Mouse (Mus musculus) erythroblast, adult 5-6 weeks (primary cell): Measurements from ENCODE around the gene Map9. TPM values are rescaled to one million over a fixed set of nuclear protein-coding genes. Genes with fewer than 3 reads are reported as not detected.
"Not testable (repeated sequence)": the region's sequence is repeated elsewhere in the genome, so short reads cannot be mapped to it uniquely, and the experiment has no call there.

ENCODE experiments used
- ATAC-seq: replicated peaks from 2 replicates; pipeline ENCODE4 v1.8.0; 2016; ENCODE audit warnings: moderate number of reproducible peaks, mild to moderate bottlenecking, moderate TSS enrichment, inconsistent platforms; ENCODE audit not compliant: poor library complexity, low FRiP score, severe bottlenecking
- total RNA-seq, 2 experiments: library from RNA; stranded (forward) in 1 of 2; stranded (reverse) in 1 of 2; fragments of 150-400 nt in 1 of 2; fragments of 200-764, 138-1000 nt in 1 of 2; gene quantifications; 2 replicates each; pipeline versions ENCODE4 v1.2.3 to v1.2.4; 2015 to 2017; ENCODE audit warnings: low replicate concordance in 2 of 2

The Map9 gene
- not detected in 2 replicates for total RNA-seq (2015; ENCODE audit: low replicate concordance)
- total RNA-seq (2017; ENCODE audit: low replicate concordance): not detected in 2 replicates

DNA sequence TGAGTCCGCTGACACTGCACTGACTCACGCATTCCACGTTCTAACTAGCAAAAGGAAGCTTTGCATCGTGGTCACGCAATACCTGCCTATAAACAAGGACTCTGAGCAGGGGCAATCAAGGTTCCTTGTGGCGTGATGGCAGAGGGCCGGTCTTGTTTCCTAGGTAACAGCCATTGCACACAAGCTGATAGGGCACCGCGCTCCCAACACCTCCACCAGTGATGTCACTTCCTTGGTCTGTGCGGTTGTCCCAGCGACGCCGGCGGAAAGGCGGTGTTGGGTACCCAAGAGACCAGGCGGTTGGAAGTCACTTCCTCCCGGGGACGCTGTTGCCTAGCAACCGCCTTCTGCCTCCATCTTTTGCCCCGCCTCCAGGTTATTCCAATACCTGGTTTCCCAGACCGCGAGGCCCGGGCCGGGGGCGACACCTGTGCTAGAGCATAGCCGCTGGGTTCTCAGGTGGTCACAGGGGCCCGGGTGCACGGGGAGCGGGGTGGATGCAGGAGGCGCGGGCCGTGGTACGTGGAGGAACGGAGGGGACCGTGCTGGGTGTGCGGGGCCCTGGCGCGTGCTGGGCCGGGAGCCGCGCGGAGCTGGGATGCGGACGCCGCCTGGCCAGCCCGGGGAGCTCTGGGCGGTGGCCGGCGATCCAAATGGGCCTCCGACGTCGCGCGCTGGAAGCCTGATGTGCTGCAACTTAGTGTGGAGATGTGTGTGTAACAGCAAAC is at the start of gene Map9:
Gene Map9 (plus strand): TSS at position 248 of the 728 bp plus-strand sequence.
- no peak for ATAC-seq

DNA sequence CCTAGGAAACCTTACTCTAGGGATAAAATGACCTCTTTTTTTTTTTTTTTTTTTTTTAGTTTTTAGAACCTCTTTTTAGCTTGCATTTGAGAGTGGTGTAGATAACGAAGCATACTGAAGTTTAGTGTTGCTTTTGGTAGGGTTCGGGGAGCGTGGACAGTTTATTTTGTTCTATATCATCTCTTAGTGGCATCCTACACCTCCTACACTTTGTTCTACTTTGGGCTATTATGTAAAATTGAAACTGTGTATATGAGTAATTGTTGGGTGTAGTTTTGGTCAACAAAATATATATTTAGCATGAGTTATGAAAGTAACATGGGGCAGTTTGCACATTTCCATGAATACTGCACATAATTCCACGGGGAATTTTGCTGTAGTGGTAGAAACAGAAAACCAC is 42.1 kb upstream of the Map9 start:
- no peak for ATAC-seq

DNA sequence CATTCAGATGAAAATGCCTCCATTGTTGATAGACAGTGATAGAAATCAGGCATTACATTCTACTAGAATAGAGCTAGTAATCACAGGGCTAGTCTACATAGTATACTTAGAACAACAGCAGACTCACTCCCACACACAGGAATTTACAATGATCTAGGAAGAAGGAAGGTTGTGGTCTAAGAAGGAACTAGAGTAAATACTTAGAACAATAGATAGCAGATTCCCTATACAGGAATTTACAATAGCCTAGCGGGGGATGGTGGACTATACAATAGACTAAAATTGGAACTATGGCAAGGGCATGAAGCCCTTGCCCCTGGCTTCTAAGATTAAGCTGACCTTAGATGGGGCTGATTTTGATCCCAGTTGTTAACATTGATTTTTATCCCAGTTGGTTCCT is 31.1 kb upstream of the Map9 start:
- ATAC-seq: not testable (repeated sequence)

DNA sequence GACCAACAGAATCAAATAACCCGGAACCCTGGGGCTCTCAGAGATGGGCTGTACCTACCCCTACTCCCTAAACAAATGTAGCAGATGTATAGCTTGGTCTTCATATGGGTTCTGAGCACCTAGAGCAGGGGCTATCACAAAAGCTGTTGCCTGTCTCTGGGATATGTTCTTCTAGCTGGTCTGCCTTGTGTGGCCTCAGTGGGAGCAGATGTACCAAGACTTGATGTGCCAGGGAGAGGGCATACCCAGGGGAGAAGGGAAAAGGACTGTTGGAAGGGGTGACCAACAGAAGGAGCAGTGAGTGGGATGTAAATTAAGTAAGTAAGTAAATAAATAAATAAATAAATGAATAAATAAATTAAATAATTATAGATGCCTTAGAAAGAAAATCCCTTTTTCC is 25.8 kb upstream of the Map9 start:
- ATAC-seq: no peak

DNA sequence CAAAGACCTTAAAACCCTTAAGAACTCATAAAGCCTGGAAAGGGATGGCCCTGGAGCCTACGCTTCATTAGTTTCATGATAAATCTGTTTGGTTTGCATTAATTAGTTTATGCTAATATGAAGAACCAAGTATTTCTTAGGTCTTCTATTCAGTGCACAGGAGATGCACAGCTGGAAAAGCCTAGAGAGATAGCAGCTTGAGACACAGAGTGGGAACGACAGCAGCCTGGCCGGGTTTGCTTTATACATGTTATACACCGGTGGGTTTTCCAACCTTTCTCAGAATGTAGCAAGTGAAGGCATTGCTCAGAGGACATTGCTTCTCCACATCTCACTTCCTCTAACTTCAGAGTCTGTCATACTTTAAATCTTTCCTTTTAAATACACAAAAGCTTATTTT is 25.3 kb upstream of the Map9 start:
- no peak for ATAC-seq

DNA sequence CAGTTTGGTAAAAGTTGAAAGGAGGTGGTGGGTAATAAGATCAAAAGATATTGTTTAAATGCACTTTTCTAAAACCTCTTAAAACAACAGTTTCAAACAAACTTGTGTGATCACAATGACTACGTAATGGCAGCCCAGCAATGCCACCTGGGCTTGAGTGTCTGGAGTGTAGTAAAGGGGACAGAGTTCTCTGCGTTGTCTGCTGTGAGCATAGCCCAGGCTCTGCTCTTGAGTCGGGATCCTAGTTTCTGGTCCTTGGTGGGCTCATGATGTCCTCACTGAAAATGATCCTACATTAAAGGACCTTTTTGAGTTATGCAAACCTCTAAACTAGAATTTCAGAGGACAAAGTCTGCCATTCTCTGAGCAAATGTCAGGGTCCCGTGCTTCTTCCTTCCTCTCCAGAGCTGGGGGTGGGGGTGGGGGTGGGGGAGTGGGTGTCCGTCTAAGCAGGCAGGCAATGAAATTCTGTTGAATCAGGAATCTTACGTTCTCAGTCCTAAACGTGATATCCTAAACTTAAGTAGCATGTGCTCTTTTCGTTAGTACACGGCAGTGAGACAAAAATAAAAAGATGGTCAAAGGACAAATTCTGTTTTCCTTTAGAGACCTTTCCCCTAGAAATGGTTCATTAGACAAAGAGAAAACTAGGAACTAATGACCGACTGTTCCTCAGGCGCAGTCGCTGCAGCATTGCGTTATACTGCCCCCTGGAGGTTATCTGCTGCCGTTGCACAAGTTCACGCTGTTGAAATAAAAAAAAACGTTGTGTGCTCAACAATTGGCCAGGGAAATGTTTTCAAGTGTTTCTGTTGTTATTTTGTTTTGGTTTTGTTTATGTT is 24.5 kb upstream of the Map9 start:
- no peak for ATAC-seq

DNA sequence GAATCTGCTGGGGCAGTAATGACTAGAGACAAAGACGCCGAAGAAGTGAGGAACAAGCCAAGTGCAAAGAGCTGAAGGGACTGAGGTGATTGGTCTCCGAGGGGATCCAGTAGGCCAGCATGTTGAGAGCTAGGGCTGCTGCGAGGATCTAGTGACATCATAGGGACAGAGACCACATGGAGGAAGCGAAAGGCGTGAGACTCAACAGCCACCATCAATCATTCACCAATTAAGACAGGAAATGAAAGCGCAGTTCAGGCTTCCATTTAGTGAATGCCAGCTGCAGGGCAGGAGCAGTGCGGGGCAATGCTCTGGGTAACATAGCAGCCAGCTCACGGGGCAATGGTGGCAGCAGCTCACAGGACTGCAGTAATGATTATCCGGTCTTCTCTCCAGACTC is 17.7 kb upstream of the Map9 start:
- ATAC-seq: no peak

DNA sequence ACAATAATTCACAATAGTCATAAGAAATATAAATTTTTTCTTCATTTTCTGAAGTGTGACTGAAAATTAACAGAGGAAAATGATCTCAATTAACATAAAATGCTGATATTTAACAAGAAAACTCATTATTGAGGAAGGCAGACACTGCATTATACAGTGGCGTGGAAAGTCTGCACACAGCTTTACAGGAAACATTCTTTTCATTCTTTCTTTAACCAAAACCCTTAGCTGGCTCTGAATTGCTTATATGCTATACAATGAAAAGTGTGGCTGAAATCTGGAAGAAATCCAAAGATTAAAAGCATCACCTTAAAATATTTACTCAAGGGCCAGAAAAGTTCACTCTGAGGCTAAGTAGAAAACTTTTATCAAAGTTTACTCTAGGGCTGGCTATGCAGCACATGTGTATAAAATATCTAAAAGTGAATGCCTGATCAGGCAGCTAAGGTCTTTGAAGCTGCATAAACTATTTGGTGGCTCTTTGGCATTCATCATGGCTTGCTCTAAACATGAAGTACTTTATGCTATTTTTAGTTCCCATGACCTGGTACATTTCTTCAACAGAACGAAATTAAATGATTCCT is 9.5 kb upstream of the Map9 start:
- ATAC-seq: no peak

DNA sequence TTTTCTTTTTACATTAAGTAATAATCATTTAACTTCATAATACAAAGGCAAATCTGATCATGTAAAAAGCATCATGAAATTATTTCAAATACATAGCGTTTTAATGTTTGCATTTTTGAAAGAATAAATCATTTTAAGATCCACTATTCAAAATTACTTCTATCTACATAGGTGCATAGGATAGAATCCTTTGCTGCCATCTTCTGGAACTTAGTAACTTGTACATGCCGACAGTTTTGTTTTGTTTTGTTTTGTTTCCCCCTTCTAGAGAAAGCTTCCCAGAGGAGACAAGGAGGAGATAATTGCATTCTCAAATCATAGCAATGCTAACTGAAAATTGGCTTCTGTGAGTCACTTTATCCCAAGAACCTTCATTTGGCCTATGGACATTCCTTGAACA is 7.5 kb upstream of the Map9 start:
- no peak for ATAC-seq

DNA sequence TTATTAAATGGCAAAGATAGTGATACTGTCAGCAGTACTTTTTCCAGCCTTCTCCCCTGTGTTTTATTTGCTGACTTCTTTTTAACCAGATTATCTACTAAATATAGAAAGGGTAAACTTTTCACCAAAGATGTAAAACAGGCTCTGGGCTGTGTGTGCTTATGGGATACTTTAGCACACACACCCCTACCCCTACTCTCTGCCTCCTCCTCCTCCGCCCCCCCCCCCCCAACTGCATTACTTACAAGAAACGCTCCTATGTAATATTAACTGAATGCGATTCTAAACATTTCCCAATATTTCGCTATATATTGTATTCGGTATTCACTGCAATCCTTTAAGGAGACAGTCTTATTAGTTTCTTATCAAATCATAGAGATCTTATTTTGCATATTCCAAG is 504 bp upstream of the Map9 start:
- ATAC-seq: no peak

DNA sequence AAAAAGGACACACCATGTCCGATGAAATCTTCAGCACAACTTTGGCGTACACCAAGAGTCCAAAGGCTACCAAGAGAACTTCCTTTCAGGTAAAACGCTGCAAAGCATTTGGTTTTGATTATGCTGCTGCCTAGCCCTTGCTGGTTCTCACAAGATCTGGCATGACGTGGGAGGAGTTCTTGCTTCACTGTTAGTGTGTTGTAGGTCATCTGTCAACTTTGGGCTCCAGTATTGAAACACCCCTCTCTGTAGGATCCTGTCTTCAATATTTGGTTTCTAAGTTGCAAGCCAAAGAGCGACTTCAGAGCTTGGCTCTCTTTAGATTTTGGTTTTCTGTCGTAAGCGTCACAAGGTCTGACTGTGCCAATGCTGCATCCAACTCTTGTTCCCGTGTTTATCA is 1.2 kb downstream of the Map9 start:
- ATAC-seq: no peak

DNA sequence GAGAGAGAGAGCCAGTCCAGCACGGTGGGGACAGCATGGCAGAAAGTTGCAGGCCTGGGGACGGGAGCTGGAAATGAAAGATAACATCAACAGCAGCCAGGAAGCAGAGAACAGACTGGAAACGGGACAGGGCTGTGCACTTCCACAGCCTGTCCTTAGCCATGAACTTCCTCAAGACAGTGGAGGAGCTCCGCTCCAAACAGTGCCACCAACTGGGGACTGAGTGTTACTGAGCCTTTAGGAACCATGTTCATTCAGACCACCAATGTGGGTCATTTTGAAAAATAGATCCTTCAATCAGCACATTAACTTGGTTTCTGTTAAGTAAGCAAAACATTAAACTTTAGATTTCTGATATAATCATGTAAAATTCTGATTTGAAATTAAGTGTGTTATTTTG is 4.6 kb downstream of the Map9 start:
- ATAC-seq: no peak

DNA sequence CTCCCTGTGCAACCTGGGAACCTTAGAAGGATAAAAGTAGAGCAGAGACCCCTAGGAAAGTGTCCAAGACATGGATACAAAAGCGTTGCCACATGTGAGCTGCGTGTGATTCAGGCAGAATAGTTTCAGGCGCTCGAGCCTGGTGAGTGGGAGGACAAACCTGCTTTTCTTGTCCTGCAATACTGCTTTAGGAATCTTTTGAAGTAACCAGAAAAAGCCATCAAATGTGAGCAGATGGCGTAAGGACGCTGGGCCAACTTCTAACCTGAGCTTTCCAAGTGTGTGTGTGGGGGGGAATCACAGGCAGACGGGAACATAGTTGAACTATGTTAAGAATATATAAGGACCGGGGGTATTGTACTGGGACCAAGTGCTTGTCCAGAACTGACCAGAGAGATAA is 6.7 kb downstream of the Map9 start:
- no peak for ATAC-seq

DNA sequence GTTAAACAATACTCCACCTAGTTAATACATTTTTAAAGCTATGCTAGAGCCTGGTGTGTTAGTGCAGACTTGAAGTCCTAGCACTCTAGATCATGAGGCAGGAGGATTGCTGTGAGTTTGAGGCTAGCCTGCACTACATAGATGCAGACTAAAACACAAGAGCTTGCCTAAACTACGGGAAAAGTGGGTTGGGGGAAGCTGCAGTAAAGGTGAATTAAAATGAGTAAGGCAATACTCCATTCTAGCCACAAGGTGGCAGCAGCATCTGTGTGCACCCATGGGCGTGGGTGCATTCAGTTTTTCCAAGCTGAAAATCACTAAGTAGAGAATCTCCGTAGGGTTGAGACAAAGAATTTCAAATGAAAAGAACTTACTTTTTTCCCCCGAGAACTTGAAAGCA is 7.1 kb downstream of the Map9 start:
- no peak for ATAC-seq

DNA sequence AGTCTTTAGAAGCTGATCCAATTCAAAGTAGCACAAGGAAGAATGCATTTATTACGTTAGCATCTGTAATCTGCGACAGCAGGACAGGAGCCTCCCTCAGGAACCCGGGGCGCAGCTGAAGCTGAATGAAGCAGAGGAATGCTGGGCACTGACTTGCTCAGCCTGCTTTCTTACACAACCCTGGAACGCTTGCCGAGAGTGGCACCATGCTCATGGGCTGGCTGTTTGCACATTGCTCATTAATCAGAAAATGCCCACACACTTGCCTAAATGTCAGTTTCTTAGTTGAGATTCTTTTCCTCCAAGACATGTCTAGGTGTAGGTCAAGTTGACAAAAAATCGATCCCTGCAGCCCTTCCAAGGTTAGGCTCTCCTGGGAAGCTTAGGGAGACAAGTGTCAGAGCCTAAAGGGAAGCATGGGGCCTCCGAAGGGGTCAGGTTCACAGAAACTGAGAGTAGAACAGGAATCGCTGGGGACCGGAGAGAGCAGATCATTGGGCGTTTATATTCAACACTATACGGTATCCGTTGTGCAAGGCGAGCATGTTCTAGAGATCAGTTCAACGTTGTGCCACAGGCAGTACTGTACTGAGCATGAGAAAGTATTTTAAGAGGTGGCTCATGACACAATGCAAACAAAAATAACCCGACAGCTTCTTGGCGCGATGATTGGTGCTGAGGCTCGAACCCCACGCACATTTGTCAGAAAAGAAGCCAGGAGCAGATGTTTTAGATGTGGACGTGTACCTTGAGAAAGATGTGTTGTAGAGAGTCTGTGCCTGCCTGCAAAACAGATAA is 11.4 kb downstream of the Map9 start:
- ATAC-seq: no peak

DNA sequence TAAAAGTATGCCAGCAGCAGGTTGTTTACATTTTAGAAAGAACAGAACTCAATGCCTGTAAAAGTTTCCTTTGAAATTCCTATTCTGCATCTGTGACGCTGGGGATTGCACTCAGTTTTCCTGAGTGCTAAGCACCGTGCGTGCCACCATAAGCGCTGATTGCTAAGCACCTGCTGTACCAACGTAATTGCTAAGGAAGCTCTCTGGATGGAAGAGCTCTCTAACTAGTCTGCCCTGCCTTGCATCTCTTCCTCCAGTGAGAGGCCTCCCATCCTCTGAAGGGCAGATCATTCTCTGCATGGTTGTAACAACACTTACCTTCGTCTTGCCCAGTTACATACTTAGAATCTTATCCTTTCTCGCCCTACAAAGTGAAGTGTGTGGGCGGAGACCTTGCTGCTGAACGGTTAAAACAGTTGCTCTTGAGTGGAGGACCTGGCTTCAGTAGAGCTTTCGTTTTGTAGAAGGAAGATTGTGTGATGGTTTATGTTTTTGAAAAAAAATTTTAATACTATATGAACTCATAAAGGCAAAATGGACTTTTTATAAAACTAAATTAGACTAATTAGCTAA is 12.7 kb downstream of the Map9 start:
- no peak for ATAC-seq

DNA sequence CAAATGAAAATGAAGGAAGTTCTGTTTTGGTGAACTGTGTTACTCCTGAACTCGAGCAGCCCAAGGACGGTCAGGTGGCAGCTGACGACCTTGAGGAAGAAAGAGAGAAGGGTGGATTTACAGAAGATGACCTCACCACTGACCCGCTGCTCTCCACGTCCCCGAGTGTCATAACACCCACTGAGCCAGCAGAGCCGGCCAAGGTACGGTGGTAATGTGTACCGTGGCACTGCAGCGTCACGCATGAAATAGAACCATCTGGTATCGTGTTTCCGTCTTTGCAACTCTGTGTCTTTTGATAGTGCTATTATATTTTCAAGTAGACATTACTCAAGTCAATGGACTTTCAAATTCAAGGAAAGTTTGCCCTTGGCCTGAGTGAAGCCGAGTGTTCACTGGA is 19.1 kb downstream of the Map9 start:
- no peak for ATAC-seq

DNA sequence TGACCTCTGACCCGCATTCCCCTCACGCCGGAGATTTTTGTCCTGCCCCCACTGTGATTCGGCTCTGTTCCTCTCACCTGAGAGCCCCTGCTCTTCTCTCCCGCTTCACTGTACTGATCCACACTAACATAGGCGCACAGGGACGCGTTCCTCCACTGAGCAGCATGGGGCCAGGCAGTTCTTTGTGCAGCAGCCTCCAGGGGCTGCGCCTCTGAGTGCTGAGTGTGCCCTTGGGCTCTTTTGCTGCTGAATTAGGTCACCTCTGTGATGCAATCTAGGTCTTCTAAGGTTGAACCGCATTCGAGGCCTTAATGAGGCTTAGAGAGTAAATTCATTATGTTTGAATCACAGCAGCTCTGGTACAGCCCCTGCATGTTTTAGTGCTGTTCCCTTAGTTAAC is 24.5 kb downstream of the Map9 start:
- ATAC-seq: no peak

DNA sequence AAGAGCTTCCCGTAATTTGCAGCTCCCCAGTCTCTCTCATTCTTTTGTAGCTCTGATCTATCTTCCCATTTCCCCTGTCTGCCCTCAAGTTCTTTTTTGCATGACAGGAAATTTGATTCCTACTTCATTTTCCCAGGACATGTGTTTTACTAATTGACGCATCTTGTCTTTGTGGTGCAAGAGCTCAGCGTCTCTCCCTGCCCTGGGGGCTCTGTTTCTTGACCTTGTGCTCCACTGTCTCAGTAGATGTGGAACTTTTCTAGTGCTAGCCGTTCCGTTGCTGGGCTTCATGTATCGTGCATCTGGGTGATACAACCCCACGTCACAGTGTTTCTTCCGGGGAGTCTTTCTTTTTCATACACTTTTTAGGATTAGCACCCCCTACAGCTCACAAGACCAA is 27.2 kb downstream of the Map9 start:
- no peak for ATAC-seq

DNA sequence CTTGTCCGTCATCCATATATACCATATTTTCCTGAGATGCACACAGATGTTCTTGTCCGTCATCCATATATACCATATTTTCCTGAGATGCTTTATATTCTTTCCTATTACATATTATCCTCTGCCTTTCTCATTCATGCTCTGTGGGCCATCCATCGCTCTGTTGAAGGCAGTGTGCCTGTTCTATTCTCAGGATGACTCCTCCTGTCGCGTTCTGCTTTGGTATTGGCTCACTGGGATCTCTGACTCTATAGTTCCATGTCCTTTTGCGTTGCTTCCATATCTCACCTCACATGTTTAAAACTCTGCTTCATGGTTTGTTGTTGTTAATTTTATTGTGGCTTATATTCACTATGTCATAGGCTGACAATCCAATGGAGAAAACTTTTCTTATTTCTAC is 48.0 kb downstream of the Map9 start:
- no peak for ATAC-seq
